Mouse (Mus musculus): ENCODE measurements around the gene Zfp523. TPM values are rescaled to one million over a fixed set of nuclear protein-coding genes. Genes with fewer than 3 reads are reported as not detected.

Zfp523 gene
- total and polyA plus RNA-seq, 2 experiments from 2014 or later, result 14.9 to 33.0 TPM

- TF ChIP-seq EP300 (IDR thresholded peaks at IDR 0.05; ENCODE audit: low read depth), result no peak
- no peak for TF ChIP-seq CTCF (IDR thresholded peaks at IDR 0.05; ENCODE audit: low read depth)
- no peak for DNase-seq (ENCODE audit: low spot score)
- Histone ChIP-seq H3K4me3 (ENCODE audit: low read depth, low read length) (no peak overlapping the region), H3K36me3 (replicated peaks; ENCODE audit: control insufficient read depth, insufficient read depth, low read length) (peaks cover 56% of the 10 kb centered on the region), H3K4me2 (ENCODE audit: low read depth, low read length) (no peak overlapping the region), H3K27me3 (ENCODE audit: control insufficient read depth, insufficient read depth, low read length) (no peaks in the 10 kb centered on the region), H3K9ac (replicated peaks; ENCODE audit: low read depth, low read length) (no peak overlapping the region), H3K9me3 (replicated peaks; ENCODE audit: control insufficient read depth, low read length) (no peaks in the 10 kb centered on the region), H3K4me1 (ENCODE audit: control insufficient read depth, insufficient read depth) (no peaks in the 10 kb centered on the region), H3K27ac (ENCODE audit: low read depth) (no peak overlapping the region)
- 72% methylated on average over 3 of the region's 3 CpGs for WGBS
- ATAC-seq (ENCODE audit: insufficient read depth, low read depth), result no peak
These were observed 16.6 kb downstream of the Zfp523 start for GRCm38 (mm10) chr17:28193559-28193958.

DNA sequence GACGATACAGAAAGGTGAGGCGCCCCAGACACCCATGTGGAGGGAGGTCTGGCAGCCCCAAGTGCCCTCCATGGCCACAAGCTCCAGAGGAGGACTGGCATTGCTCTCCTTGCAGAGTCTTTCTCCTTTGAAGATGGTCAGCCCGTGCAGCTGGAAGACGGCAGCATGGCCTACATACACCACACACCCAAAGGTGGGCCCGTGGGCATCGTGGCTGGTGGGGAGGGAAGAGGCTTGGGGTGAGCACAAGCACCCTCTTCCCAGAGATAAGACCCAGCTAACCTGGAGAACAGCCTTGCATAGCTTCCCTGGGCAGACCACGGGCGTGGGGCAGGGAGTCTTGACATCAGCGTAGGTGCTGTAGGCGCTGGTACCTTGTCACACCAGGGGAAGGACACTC lies 18.1 kb downstream of the Zfp523 start:
- no peak for ATAC-seq (ENCODE audit: insufficient read depth, low read depth)
- H3K36me3 ChIP-seq (replicated peaks; ENCODE audit: control insufficient read depth, insufficient read depth, low read length), result peaks cover 63% of the 10 kb centered on the region

DNA sequence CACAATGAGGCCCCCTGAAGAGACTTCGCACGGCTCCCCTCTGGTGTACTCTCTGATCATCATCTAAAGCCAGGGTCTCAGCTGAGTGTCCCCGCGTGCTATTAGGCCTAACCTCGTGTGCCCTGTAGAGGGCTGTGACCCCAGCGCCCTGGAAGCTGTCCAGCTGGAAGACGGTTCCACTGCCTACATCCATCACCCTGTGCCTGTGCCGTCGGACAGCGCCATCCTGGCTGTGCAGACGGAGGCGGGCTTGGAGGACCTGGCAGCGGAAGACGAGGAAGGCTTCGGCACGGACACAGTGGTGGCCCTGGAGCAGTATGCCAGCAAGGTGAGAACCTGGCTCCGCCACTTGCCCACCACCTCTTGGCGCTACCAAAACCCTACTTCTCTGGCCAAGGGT lies 20.7 kb downstream of the Zfp523 start:
- Histone ChIP-seq H3K4me3 (ENCODE audit: low read depth, low read length) (no peak overlapping the region), H3K9me3 (replicated peaks; ENCODE audit: control insufficient read depth, low read length) (no peaks in the 10 kb centered on the region), H3K4me1 (ENCODE audit: control insufficient read depth, insufficient read depth) (no peaks in the 10 kb centered on the region), H3K27ac (ENCODE audit: low read depth) (no peak overlapping the region), H3K9ac (replicated peaks; ENCODE audit: low read depth, low read length) (no peak overlapping the region), H3K27me3 (ENCODE audit: control insufficient read depth, insufficient read depth, low read length) (no peaks in the 10 kb centered on the region), H3K4me2 (ENCODE audit: low read depth, low read length) (no peak overlapping the region), H3K36me3 (replicated peaks; ENCODE audit: control insufficient read depth, insufficient read depth, low read length) (peaks cover 72% of the 10 kb centered on the region)
- WGBS, result 79% methylated on average over 18 of the region's 18 CpGs
- no peak for DNase-seq (ENCODE audit: low spot score)
- TF ChIP-seq CTCF (IDR thresholded peaks at IDR 0.05; ENCODE audit: low read depth) (no peak), EP300 (IDR thresholded peaks at IDR 0.05; ENCODE audit: low read depth) (no peak)
- ATAC-seq (ENCODE audit: insufficient read depth, low read depth), result no peak

More for the DNA sequence above, 18.1 kb downstream of the Zfp523 start:
- H3K4me2 ChIP-seq (ENCODE audit: low read depth, low read length), result no peak overlapping the region
- H3K9me3 ChIP-seq (replicated peaks; ENCODE audit: control insufficient read depth, low read length), result no peaks in the 10 kb centered on the region
- 91% methylated on average over 10 of the region's 10 CpGs for WGBS
- no peak overlapping the region for H3K27ac ChIP-seq (ENCODE audit: low read depth)
- H3K4me1 ChIP-seq (ENCODE audit: control insufficient read depth, insufficient read depth), result no peaks in the 10 kb centered on the region
- H3K27me3 ChIP-seq (ENCODE audit: control insufficient read depth, insufficient read depth, low read length), result no peaks in the 10 kb centered on the region
- TF ChIP-seq CTCF (IDR thresholded peaks at IDR 0.05; ENCODE audit: low read depth), result no peak
- TF ChIP-seq EP300 (IDR thresholded peaks at IDR 0.05; ENCODE audit: low read depth), result no peak
- no peak overlapping the region for H3K4me3 ChIP-seq (ENCODE audit: low read depth, low read length)
- DNase-seq (ENCODE audit: low spot score), result no peak
- no peak overlapping the region for H3K9ac ChIP-seq (replicated peaks; ENCODE audit: low read depth, low read length)

GRCm38 (mm10) chr17:28201982-28202381 lies 25.1 kb downstream of the Zfp523 start:
- 87% methylated on average over 14 of the region's 14 CpGs for WGBS
- DNase-seq (ENCODE audit: low spot score), result no peak
- Histone ChIP-seq H3K9ac (replicated peaks; ENCODE audit: low read depth, low read length) (no peak overlapping the region), H3K4me3 (ENCODE audit: low read depth, low read length) (no peak overlapping the region), H3K27ac (ENCODE audit: low read depth) (no peak overlapping the region), H3K4me2 (ENCODE audit: low read depth, low read length) (no peak overlapping the region), H3K36me3 (replicated peaks; ENCODE audit: control insufficient read depth, insufficient read depth, low read length) (peaks cover 51% of the 10 kb centered on the region), H3K9me3 (replicated peaks; ENCODE audit: control insufficient read depth, low read length) (no peaks in the 10 kb centered on the region), H3K27me3 (ENCODE audit: control insufficient read depth, insufficient read depth, low read length) (no peaks in the 10 kb centered on the region), H3K4me1 (ENCODE audit: control insufficient read depth, insufficient read depth) (peaks cover 1% of the 10 kb centered on the region; the same call in 1 of the 2 replicates)
- ATAC-seq (ENCODE audit: insufficient read depth, low read depth), result no peak
- TF ChIP-seq EP300 (IDR thresholded peaks at IDR 0.05; ENCODE audit: low read depth), result no peak
- TF ChIP-seq CTCF (IDR thresholded peaks at IDR 0.05; ENCODE audit: low read depth), result no peak

GRCm38 (mm10) chr17:28204052-28204720 lies 27.3 kb downstream of the Zfp523 start:
- Histone ChIP-seq H3K4me3 (ENCODE audit: low read depth, low read length) (no peak overlapping the region), H3K4me1 (ENCODE audit: control insufficient read depth, insufficient read depth) (peaks cover 8% of the 10 kb centered on the region; the same call in 1 of the 2 replicates), H3K36me3 (replicated peaks; ENCODE audit: control insufficient read depth, insufficient read depth, low read length) (peaks cover 39% of the 10 kb centered on the region), H3K27me3 (ENCODE audit: control insufficient read depth, insufficient read depth, low read length) (no peaks in the 10 kb centered on the region), H3K4me2 (ENCODE audit: low read depth, low read length) (no peak overlapping the region), H3K27ac (ENCODE audit: low read depth) (no peak overlapping the region), H3K9ac (replicated peaks; ENCODE audit: low read depth, low read length) (no peak overlapping the region), H3K9me3 (replicated peaks; ENCODE audit: control insufficient read depth, low read length) (no peaks in the 10 kb centered on the region)
- TF ChIP-seq EP300 (IDR thresholded peaks at IDR 0.05; ENCODE audit: low read depth) (no peak), CTCF (IDR thresholded peaks at IDR 0.05; ENCODE audit: low read depth) (peak; percentile 86)
- WGBS, result 40% methylated on average over 14 of the region's 14 CpGs
- no peak for ATAC-seq (ENCODE audit: insufficient read depth, low read depth)
- no peak for DNase-seq (ENCODE audit: low spot score)

DNA sequence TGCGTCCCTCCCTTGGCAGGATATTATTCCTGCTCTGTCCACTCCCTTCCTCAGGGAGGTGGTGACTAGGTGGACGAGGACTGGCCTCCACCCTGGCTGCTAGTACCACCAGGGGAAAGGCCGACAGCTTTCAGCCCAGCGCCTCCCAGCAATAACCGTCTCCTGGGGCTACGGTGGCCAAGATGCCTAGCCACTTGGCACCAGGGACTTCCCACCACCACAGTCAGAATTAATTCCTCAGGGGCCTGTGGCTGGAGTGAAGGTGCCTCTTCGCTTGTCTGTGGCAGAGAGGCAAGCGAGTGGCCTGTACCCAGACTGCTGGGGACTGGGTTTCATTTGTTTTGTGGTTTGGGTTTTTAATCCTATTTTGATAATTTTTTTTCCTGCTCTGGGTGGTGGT lies 28.5 kb downstream of the Zfp523 start:
- H3K9me3 ChIP-seq (replicated peaks; ENCODE audit: control insufficient read depth, low read length), result no peaks in the 10 kb centered on the region
- H3K9ac ChIP-seq (replicated peaks; ENCODE audit: low read depth, low read length), result no peak overlapping the region
- H3K36me3 ChIP-seq (replicated peaks; ENCODE audit: control insufficient read depth, insufficient read depth, low read length), result peaks cover 27% of the 10 kb centered on the region
- TF ChIP-seq CTCF (IDR thresholded peaks at IDR 0.05; ENCODE audit: low read depth) (no peak), EP300 (IDR thresholded peaks at IDR 0.05; ENCODE audit: low read depth) (no peak)
- no peak for DNase-seq (ENCODE audit: low spot score)
- H3K27ac ChIP-seq (ENCODE audit: low read depth), result no peak overlapping the region
- H3K4me1 ChIP-seq (ENCODE audit: control insufficient read depth, insufficient read depth), result peaks cover 8% of the 10 kb centered on the region; the same call in 1 of the 2 replicates
- no peak for ATAC-seq (ENCODE audit: insufficient read depth, low read depth)
- no peak overlapping the region for H3K4me2 ChIP-seq (ENCODE audit: low read depth, low read length)
- no peaks in the 10 kb centered on the region for H3K27me3 ChIP-seq (ENCODE audit: control insufficient read depth, insufficient read depth, low read length)
- no peak overlapping the region for H3K4me3 ChIP-seq (ENCODE audit: low read depth, low read length)
- WGBS, result 86% methylated on average over 8 of the region's 8 CpGs

All from heart, postnatal 0 days (tissue).